Mouse (Mus musculus) yolk sac, embryonic 10.5 days (tissue): ENCODE data around the gene Tbc1d10a.

Source experiments
- DNase-seq: peaks from one replicate; pipeline ENCODE4 v3.0.0-alpha.2; 2017; ENCODE audit warnings: low spot score

Tbc1d10a gene

DNA sequence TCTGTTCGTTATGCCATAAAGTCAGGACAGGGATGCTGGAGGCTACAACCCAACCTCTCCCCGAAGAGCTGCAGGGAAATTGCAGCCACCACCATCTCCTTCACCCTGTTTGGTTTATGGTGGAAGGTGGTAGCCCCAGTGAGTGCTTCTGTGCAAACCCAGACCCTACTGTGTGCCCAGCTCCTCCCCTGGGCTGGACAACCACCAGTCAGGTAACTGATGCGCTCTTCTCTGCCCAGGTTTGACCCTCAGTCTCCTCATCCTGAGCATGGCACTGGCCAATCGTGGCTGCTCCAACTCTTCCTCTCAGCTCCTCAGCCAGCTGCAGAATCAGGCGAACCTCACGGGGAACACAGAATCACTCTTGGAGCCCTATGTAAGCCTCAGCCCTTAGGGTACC lies 51.6 kb downstream of the Tbc1d10a start:
- DNase-seq, result no peak

- DNase-seq, result no peak
Observed at GRCm38 (mm10) chr11:4239691-4240090, 53.1 kb downstream of the Tbc1d10a start.

DNA sequence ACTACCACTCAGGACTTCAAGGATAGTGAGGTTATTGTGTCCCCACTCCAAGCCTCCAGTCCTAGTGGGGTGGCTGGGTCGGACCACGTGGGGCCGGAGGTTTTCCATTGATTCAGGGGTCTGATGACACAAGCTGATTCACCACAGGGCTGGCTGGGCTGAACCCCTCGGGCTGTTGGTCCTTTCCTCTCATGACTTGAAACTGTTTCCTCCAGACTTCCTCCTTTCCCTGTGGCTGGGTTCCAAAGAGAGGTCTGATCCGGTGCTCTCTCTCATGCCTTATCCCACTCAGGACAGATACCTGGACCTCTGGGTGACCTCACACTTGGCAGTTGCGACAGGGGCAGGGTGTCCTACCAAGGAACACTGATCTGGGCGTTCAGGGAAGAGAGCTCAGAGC lies 53.6 kb downstream of the Tbc1d10a start:
- no peak for DNase-seq

- DNase-seq, result no peak
Observed at GRCm38 (mm10) chr11:4241180-4241579, 54.6 kb downstream of the Tbc1d10a start.

- no peak for DNase-seq
Observed at GRCm38 (mm10) chr11:4246126-4246525, 59.5 kb downstream of the Tbc1d10a start.

DNA sequence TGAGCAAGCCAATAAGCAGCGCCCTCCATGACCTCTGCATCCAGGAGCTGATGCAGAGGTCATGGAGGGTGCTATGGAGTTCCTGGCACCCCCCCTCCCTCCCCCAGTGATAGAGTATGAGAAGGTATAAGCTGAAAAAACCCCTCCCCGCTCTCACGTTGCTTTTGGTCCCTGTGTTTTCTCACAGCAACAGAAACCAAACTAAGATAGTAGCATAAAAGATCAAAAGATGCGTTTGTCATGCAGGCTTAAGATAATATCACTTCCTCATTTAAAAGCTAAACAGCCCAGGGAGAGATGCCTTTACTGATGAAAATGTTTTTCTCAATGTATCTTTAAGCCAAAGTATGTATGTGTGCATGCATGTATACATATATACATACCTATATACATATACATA lies 60.0 kb downstream of the Tbc1d10a start:
- DNase-seq, result no peak

DNA sequence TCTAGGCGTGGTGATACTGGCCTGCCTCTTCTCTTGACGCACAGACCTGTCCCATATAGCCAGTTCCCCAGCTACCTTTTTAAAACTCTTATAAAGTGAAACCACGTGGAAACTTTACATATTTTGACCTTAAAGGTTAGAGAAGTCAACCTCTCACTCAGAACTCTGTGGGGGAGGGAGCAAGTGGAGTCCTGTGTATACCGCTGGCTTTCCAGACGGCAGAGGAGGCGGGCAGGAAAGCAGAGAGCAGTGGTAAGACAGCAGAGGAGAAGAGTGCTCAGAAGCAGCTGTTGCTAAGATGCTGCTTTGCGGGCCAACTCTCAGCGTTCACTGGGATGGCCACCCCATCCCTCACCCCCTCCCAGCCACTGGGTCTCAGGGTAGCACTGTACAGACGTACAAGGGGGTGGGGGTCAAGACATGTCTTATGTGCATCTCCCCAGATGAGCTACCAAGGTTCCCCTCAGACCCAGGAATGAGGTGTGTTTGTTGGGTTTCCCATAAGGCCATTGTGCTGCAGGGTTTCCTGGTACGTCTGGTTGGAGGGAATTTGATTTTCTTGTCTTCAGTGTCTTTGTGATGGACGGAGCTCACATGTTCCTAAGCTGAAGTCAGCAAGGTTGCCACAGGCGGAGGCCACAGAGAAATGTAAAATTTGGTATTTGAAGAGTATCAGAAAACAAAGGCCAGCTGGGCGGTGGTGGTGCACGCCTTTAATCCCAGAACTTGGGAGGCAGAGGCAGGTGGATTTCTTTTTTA lies 60.8 kb downstream of the Tbc1d10a start:
- DNase-seq, result no peak

DNA sequence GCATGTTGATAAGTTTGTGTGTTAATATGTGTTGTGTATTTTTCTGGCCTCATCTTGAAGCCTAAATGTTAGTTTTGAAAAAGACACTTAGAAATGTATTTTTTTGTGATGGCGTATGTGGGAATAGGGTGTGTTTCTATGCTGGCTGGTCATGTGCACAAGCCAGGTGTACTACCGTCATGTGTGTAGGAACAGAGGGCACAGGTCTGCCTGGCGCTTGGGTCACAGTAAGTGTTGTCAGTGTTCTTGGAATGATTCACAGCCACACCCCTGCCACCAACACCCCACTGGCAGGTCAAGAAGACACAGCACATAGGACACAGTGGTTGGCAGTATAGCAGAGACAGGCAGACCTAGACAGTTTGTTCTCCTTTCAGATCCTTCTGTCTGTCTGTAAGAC lies 62.6 kb downstream of the Tbc1d10a start:
- no peak for DNase-seq

DNA sequence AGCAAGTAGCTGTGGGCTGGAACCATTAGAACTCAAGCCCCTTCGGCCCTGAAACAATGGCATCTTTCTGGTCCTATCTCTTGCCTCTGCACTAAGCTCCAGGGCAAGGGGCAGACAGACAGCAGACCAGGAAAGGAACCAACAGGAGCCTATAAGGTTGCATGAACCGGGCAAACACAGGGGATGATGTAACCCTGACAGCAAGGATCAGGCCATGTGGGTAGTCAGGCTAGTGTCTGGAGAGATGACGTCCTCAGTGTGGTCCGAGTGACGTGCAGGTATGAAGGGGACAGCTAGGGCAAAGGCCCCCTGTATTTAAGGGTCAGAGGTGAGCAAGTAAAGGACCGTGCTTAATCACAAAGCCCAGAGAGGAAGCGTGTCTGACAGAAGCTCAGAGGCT lies 63.7 kb downstream of the Tbc1d10a start:
- DNase-seq, result no peak

DNA sequence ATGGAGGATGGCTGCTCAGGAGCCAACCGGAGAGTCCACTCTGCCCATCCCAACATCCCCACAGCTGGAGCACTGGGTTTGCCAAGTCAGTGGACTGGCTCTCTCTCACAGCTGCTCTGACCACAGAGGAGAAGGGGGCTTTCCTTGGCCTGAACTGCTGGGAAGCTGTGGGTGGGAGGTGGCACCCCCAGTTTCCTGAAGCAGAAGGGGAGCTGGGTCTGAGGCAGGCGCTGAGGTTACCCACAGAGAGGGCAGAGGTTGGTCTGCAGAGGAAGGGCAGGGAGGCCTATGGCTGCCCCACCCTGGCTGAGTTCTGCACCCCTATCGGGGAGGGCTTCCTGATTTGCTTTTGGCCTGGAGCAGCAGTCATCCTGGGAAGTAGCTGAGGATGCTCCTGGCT lies 64.8 kb downstream of the Tbc1d10a start:
- DNase-seq, result no peak

- no peak for DNase-seq
Observed at GRCm38 (mm10) chr11:4252886-4253285, 66.3 kb downstream of the Tbc1d10a start.

DNA sequence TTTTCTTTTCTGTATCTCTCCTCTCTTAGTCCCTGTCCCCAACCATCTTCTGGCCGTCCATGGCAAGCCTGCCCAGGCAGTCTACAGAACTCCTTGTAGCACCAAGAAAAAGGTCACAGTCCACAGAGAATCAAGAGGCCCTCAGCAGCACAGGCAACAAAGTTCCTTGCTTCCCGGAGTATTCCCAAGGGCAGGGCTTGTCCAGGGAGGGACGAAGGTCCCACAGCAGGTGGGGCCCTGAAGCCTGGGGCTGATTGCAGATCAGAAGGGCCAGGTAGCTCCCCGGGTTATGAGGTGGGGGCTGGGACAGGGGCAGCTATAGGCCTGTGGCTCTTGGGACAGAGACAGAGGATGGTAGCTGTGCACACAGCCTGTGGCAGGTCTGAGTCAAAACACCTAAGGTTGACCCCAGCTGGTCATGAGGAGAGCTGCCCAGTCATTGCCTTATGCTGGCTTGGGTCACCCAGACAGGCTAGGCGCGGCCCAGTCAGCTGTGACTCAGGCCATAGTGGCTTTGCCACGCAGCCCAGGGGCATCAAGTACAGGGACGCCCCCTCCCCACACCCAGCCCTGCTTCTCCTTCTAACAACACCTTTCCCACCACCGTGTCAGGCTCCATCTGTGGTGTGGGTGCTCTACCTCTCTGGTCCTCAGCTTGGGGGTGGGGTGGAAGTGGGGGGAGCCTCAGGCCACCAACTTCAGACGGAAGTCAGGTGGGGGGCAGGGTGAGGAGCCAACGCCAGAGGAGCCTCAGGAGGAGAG lies 70.4 kb downstream of the Tbc1d10a start, which contains the start of gene Lif:
TSS of gene Lif (plus strand) at position 712 of the 762 bp plus-strand sequence.
- no peak for DNase-seq

- no peak for DNase-seq
Observed at GRCm38 (mm10) chr11:4257756-4258155, 71.2 kb downstream of the Tbc1d10a start.

GRCm38 (mm10) chr11:4258657-4259082 lies 72.1 kb downstream of the Tbc1d10a start:
- DNase-seq, result peak; percentile 72

- DNase-seq, result no peak
Observed at GRCm38 (mm10) chr11:4260463-4261187, 74.0 kb downstream of the Tbc1d10a start.

DNA sequence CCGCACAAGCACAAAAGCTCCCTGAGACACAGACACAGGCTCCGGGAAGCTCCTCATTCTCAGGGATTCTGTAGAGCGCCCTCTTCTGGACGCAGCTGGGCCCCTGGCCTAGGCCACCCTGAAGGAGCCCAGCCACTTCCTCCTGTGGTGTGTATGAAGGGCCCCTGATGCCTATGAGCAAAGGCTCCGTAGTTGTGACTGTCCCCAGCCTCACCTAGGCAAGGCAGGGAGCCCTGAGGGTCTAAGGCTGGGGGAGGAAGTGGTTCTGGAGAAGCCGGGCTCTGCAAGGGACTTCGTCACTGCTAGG lies 74.6 kb downstream of the Tbc1d10a start:
- DNase-seq, result no peak

DNA sequence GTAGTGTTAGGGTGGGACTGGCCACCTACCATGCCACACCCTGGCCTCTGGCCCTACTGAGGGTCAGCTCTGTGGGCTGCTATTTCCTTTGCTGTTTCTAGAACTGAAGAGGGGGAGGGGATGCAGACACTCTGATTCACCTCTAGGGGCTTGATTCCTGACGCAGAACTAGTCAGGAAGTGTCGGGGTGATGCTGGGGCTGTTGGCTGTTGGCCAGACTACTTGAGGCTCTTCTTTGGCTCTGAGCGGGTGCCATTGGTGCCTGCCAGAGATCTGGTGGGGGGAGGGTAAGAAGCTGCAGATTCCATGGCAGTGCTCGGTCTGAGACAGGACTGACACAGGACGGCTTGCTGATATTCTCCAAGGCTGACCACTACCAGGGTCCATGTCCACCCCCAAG lies 75.4 kb downstream of the Tbc1d10a start:
- DNase-seq, result peak; percentile 20

DNA sequence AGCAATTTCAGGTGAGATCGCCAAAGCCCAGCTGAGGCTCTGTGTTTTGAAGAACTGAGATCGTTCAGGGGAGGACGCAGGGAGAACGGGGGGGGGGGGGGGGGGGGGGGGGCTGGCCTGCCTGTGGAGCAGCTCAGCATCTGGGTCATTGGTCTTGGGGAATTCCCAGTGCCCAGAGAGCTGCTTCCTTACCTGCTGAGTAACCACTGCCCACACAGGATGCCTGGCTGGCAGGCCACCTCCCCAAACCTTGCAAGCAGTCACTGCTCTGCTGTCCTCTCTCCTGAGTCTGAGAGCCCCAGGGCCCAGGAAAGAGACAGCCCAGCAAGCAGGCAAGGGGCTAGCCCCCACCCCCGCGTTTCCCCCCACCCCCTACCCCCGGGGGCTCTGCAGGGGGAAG lies 76.3 kb downstream of the Tbc1d10a start:
- DNase-seq, result peak; percentile 25

DNA sequence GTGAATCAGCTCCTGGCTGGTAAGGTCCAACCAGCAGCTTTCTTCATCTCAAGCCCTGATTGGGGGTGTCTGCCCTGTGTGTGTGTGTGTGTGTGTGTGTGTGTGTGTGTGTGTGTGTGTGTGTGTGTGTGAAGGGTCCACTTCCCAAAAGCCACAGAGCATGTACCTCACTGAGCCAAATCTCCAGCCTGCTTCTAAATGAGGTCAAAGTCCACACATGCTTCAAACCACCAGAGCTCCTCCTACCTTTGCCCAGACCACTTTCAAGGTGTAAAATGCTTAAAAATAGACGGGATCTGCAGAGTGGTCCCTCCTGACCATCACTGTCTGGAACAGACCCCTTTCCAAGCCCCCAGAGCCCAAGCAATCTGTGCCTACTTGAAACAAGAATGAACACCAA lies 76.7 kb downstream of the Tbc1d10a start:
- no peak for DNase-seq

DNA sequence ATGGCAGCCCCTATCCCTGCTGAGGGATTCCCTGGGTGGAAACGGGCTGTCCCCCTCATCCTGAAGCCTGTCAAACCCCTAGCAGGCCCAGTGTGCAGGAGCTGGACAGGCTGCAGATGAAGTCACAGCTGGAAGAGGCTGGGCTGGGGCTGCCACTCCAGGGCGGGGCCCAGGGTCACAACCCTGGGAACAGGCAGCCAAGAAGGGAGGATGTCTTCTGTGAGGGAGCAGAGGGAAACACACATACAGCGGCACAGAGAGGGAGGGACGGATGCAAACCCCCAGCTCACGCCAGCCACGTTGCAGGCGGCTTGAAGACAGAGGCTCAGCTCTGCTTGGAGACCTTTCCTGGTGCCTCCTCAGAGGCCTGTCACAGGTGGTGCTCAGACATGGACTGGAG lies 77.5 kb downstream of the Tbc1d10a start:
- DNase-seq, result no peak
